Mouse (Mus musculus): ENCODE data around the gene Tbck.

The Tbck gene

GRCm38 (mm10) chr3:132835118-132835794 is 151.3 kb downstream of the Tbck start:
- DNase-seq, result no peak

GRCm38 (mm10) chr3:132837134-132837533 is 153.2 kb downstream of the Tbck start:
- DNase-seq, result no peak

- no peak for DNase-seq
Observed at GRCm38 (mm10) chr3:132838656-132839417, 154.9 kb downstream of the Tbck start.

- DNase-seq, result no peak
Observed at GRCm38 (mm10) chr3:132839516-132839915, 155.6 kb downstream of the Tbck start.

DNA sequence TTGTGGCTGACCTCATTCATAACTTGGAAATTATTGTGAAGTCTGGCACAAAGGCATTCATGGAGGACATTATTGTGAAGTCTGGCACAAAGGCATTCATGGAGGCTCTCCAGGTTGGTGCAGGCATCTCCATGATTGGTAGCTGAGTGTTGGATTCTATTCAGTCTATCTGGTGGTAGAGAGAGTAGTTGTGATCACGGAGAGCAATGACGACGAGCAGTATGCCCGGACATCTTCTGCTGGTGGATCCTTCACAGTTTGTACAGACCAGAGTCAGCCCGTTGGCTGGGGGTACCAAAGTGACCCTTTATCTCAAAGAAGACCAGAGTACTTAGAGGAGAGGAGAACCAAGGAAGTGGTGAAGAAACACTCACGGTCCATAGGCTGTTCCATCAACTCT is 158.7 kb downstream of the Tbck start:
- no peak for DNase-seq

GRCm38 (mm10) chr3:132849669-132850068 is 165.7 kb downstream of the Tbck start:
- DNase-seq, result no peak

GRCm38 (mm10) chr3:132850431-132850830 is 166.5 kb downstream of the Tbck start:
- DNase-seq, result no peak

GRCm38 (mm10) chr3:132851417-132851816 is 167.5 kb downstream of the Tbck start:
- DNase-seq, result no peak

GRCm38 (mm10) chr3:132851841-132852728 is 168.1 kb downstream of the Tbck start:
- peak; percentile 43 for DNase-seq

DNA sequence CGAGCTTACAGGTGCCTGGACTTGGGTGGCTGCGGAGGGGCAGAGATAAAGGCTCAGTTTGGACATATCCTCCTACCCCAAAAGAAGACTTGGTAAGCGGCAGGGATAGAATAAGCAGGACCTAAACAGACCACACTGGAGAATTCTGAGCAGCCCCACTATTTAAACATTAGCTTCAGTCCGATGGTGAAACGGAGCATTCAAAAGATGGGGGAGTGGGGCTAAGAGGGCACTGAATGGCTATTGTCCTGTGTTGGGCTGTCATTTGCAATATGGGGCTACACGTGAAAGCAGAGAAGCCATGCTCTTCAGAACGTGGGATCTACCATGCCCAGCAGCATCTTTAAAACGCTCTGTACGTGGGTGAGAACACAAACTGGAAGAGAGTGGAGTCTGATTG is 170.3 kb downstream of the Tbck start:
- DNase-seq, result peak; percentile 29

DNA sequence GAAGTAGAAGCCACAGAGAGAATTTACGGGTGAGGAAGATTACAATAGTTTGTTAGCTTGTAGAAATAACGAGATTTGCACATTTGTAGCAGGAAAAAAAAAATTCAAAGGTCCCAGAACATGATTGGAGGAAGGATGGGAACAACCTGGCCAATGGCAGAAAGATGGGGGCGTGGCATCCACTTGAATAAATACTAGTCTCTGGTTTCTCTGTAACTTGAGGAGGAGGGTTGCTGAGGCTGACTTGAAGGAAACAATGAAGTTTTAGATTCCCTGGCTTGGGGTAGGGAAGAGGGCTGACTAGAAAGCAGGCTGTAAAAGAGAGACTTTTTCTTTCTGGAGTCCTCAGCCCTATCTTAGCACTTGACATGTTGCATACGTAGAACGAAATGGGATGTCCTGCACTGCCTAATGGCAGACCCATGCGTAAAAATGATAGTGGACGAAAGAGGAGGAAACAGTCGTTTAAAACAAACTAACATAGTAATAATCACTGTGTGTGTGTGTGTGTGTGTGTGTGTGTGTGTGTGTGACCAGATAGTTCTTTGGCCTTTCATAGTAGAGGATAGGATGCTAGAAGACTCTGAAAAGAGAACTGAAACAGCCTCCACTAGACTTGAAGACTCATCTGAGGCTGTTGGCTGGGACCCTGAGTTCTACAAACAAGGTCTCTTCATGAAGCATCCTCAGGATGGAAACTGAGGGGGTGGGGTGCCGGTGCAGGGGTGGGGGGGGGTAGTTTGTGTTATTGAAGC is 171.7 kb downstream of the Tbck start:
- no peak for DNase-seq

DNA sequence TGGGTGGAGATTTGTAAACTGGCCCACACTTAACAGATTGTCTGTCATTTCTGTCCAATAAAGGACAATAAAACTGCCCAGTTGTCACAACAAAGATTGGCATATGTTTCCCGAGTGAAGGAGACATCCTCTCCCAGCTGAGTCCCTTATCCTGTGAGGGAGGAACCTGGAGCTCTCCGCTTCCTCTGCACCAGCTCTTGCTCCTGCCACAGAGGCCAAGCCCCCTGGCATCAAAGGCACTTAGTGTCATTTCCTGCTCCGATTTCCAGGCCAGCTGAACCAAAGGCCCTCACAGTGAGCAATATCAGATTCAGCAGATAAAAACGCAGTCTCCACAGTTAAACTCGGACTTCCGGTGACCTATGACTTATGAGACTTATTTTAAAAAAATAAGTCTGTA is 172.7 kb downstream of the Tbck start:
- peak; percentile 21 for DNase-seq

DNA sequence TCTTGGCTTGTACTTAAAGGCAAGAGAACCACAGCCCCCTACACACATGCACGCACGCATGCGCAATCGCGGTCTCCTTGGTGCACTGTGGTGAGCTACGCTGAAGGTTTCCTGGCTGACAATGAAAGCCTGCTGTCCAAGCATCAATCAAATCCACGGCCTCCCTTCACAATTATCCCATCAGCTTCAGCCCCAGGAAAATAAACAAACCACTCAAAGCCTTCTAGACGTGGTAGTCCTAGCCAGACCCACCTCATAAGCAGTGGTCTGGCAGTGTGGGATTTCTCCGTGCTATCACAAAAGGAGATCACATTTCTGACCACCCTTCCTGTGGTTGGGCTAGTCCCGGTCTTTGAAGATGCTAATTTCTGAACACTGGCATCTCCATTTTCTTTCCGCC is 174.9 kb downstream of the Tbck start:
- no peak for DNase-seq

DNA sequence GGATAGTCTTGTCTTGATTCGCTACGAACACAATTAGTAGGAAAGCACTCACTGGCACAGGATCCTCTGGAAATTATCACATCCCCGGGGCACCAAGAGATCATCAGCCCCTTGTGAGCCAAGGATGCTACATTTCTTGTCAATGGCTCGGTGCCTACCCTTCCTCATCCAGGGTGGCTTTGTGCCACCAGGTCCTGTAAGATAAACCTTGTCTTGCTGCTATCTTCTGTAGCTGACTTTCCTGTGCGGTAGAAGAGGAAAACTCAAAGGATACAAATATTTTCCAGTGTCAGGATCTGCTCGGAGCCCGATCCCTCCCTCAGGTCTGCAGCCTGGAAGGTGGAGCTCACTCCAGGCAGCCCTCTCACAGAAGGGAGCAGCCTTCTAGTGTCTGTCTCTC is 175.6 kb downstream of the Tbck start:
- no peak for DNase-seq

DNA sequence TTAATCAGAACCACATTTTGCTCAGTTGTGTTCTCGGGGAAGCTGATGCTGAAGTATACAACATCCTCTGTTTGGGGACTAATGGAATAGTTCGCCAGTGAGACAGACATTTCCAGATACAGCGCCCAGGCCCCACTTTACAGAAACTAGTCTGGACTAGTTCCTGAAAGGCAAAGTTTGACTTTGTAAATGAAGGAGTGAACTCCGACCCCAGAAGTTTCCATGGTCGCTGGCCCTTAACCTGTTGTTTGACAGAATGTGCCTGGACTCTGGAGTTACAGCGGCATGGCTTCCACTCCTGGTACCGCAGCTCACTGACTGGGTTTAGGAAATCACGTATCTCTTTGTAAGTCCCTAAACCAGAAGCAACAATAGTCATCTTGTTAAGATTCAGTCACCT is 176.9 kb downstream of the Tbck start:
- no peak for DNase-seq

DNA sequence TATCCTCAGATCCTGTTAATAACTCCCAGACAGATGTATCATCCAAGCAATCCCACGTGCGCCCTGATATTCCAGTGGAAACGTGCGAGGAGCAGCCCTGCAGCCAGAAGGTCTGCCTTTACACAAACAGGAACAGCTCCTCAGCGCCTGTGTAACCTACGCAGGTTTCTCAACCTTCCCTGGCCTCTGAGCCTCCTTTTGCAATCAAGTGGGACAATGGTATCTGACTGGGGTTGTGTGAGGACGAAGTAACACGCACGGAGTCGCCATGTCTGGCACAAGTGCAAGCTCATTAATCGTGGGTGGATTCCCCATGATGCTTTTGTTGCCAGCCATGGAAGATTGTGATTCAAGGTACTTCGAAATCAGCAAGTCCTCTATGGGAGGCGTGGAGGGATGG is 179.9 kb downstream of the Tbck start:
- DNase-seq, result no peak

DNA sequence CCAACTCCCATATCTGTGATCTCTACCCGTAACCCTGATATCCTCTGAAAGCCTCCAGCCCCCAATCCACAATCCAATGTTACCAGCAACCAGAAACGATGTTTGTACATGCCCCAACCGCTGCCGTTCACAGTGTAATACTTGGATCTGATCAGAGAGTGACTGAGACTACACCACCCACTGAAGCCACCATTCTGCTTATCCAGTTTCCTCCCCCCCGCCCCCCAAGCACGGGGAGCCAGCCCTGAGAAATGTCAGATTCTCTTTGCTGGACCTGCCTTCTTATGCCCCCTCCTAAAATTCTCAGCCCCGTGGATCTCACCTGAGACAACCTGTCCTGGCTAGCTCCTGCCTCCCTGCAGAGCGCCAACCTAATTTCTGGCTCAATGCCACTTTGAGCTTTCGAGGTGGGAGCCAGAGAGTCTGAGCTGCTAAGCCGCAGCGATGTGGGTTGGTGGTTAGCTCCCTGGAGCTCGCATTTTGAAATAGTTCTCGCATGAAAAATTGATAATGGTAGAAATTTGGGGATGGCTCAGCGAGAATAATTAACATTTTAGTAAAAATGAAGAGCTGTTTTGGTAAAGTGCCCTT is 180.5 kb downstream of the Tbck start:
- DNase-seq, result peak; percentile 17

GRCm38 (mm10) chr3:132864986-132865385 is 181.0 kb downstream of the Tbck start:
- no peak for DNase-seq

- DNase-seq, result no peak
Observed at GRCm38 (mm10) chr3:132865596-132865995, 181.7 kb downstream of the Tbck start.

DNA sequence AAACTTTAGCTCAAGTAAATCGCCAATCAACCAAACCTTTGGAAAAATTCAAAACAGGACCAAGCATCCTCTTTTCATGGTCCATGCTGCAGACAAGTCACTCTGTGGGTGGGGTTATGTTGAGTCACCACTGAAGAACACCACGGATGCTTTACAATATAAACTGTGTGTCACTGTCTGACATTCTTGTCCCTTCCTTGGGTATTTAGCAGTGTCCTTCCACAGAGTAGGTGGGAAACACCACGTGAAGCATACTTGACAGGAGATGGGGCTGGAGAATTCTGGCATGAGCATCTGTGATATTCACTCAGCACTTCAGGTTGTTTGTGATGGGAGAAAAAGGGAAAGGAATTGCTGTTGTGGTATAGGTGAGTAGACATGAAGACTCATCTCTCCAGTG is 183.0 kb downstream of the Tbck start:
- DNase-seq, result no peak

GRCm38 (mm10) chr3:132868838-132869237 is 184.9 kb downstream of the Tbck start:
- no peak for DNase-seq

- DNase-seq, result no peak
Observed at GRCm38 (mm10) chr3:132870079-132870478, 186.1 kb downstream of the Tbck start.

Measured in retina, postnatal 1 day (tissue).